Mouse (Mus musculus): ENCODE data around the gene AI597479. TPM values are rescaled to one million over a fixed set of nuclear protein-coding genes. Genes with fewer than 3 reads are reported as not detected.
A peak's percentile ranks its signal among the peaks of the same experiment; 100 is the strongest.
"Not testable (repeated sequence)": the region's sequence is repeated elsewhere in the genome, so short reads cannot be mapped to it uniquely, and the experiment has no call there.

Gene AI597479
- polyA plus RNA-seq, 1 experiment from 2014 or later, result 46.3 TPM

DNA sequence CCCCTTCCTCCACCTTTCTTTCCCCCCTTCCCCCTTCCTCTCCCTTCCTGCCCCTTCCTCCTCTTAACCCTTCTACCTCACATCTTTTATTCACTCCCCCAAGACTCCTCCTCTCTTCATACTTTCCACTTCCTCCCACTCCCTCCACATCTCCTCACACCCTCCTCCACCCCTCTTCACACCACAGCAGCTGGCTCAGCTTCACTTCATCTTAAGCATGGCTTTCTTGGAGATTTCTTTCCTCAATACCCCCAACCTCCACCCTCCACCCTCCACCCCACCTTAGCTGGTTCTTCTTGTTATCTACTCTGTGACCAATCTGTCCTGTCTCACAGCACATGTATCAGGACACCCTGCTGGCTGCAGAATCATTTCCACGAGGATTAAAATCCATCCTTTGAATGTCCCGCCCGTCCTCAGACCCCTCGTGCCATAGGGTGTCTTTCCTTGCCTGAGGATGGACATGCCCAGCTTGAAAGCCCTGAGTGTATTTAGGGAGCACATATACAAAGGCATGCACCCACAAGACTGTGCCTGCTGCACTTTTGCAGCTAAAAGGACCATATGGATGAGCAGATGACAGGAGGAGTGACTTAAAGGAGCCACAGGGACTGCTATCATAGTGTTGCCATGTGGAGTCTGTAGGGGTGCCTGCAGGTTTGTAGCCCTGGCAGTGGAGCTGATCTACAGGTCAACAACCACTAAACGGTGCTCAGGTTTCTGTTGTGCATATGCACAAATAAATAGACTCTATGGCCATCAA lies 31.9 kb downstream of the AI597479 start:
- Histone ChIP-seq H3K4me2 (replicated peaks) (no peak overlapping the region), H3K27ac (no peak overlapping the region), H3K4me3 (no peak overlapping the region), H3K9me3 (replicated peaks) (no peaks in the 10 kb centered on the region), H3K27me3 (no peaks in the 10 kb centered on the region), H3K4me1 (no peaks in the 10 kb centered on the region), H3K9ac (no peak overlapping the region), H3K36me3 (0 out of 2 replicates have a peak, but pooled peaks cover 4% of the 10 kb centered on the region)
- ATAC-seq (ENCODE audit: low FRiP score), result no peak
- 77% methylated on average over 5 of the region's 5 CpGs for WGBS

DNA sequence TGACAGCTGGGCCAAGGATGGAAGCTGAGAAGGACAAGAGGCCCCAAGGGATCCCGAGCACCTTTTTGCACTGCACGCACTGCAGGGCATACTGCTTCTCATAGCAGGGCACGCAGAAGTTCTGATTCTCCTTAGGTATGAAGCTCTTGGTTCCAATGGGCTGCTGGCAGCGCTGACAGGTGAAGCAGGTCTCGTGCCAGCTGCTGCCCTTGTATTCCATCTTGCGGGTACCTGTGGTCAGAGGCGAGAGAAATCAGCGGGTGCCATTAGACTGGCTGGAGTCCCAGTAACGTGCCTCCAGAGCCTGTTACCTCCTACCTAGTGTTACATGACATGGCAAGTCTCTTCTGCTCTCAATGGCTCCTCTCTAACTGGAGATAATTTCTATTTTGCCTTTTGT lies 33.1 kb downstream of the AI597479 start:
- H3K9ac ChIP-seq, result no peak overlapping the region
- no peak overlapping the region for H3K4me3 ChIP-seq
- no peaks in the 10 kb centered on the region for H3K27me3 ChIP-seq
- H3K36me3 ChIP-seq, result peaks cover 7% of the 10 kb centered on the region; the same call in 1 of the 2 replicates
- WGBS, result 91% methylated on average over 9 of the region's 9 CpGs
- H3K4me2 ChIP-seq (replicated peaks), result no peak overlapping the region
- H3K27ac ChIP-seq, result no peak overlapping the region
- H3K9me3 ChIP-seq (replicated peaks), result no peaks in the 10 kb centered on the region
- no peak for ATAC-seq (ENCODE audit: low FRiP score)
- H3K4me1 ChIP-seq, result no peaks in the 10 kb centered on the region

DNA sequence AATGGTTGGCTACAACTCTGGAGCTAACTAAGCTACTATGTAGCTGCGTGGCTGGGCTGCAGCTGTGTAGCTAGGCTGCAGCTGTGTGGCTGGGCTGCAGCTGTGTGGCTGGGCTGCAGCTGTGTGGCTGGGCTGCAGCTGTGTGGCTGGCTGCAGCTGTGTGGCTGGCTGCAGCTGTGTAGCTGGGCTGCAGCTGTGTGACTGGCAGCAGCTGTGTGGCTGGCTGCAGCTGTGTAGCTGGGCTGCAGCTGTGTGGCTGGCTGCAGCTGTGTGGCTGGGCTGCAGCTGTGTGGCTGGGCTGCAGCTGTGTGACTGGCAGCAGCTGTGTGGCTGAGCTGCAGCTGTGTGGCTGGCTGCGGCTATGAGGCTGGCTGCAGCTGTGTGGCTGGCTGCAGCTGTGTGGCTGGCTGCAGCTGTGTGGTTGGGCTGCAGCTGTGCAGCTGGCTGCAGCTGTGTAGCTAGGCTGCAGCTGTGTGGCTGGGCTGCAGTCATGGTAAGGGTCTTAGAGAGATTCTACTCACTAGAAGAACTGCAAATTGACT lies 38.0 kb downstream of the AI597479 start:
- not testable (repeated sequence) for H3K9me3 ChIP-seq (replicated peaks); H3K27ac ChIP-seq; H3K27me3 ChIP-seq; H3K4me2 ChIP-seq (replicated peaks); H3K9ac ChIP-seq; H3K36me3 ChIP-seq; H3K4me3 ChIP-seq; H3K4me1 ChIP-seq; ATAC-seq (ENCODE audit: low FRiP score)
- 88% methylated on average over 2 of the region's 2 CpGs for WGBS

DNA sequence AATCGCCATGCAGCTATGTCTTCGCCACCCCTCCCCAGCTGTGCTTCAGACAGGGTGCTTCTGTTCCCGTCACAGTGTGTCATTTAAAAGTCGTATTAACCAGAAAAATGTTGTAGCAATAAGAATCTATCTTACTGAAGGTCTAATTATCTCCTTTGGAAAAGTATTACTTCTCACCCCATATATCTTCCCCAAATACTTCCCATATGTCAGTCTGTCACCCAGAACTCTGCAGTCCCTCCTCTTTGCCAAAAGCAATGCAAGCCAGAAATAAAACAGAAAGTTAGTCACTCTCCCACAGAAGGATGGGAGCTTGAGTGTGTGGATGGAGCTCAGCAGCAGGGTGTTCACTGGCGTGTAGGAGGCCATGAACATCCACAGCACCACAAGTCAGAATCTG lies 38.8 kb downstream of the AI597479 start:
- WGBS, result 91% methylated on average over 5 of the region's 5 CpGs

DNA sequence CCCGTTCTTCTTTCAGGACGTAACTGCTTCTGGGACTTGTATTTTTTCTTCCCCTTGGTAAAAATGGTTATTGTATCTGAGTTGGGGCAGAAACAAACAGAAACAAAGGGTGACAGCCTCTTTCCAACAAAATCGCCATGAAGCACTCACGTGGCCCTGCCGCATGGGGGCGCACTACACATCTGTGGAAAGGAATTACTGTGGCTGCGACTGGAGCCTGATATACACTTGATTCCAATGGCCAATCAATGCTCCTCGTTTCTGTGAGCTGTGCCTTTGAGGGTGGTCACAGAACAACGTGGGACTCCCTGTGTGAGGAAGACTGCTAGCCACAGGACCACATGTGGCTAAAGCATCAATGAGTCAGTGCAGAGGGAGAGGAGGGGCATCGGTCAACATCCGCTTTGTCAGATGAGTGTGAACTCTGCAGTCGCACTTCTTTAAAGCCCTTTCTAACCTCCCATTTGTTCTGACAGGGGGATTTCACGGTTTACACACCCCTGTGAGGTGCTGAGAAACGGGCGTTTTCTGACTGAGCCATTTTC lies 39.8 kb downstream of the AI597479 start:
- Histone ChIP-seq H3K36me3 (peaks cover 5% of the 10 kb centered on the region; the same call in 1 of the 2 replicates), H3K4me2 (replicated peaks) (no peak overlapping the region), H3K4me3 (no peak overlapping the region), H3K4me1 (no peaks in the 10 kb centered on the region), H3K27ac (no peak overlapping the region), H3K9me3 (replicated peaks) (no peaks in the 10 kb centered on the region), H3K27me3 (no peaks in the 10 kb centered on the region), H3K9ac (no peak overlapping the region)
- WGBS, result 73% methylated on average over 15 of the region's 15 CpGs
- ATAC-seq (ENCODE audit: low FRiP score), result no peak

More for the DNA sequence above, 38.8 kb downstream of the AI597479 start:
- ATAC-seq (ENCODE audit: low FRiP score), result no peak
- no peaks in the 10 kb centered on the region for H3K9me3 ChIP-seq (replicated peaks)
- H3K36me3 ChIP-seq, result peaks cover 5% of the 10 kb centered on the region; the same call in 1 of the 2 replicates
- no peak overlapping the region for H3K4me3 ChIP-seq
- no peak overlapping the region for H3K27ac ChIP-seq
- H3K9ac ChIP-seq, result no peak overlapping the region
- H3K27me3 ChIP-seq, result no peaks in the 10 kb centered on the region
- no peak overlapping the region for H3K4me2 ChIP-seq (replicated peaks)
- no peaks in the 10 kb centered on the region for H3K4me1 ChIP-seq

DNA sequence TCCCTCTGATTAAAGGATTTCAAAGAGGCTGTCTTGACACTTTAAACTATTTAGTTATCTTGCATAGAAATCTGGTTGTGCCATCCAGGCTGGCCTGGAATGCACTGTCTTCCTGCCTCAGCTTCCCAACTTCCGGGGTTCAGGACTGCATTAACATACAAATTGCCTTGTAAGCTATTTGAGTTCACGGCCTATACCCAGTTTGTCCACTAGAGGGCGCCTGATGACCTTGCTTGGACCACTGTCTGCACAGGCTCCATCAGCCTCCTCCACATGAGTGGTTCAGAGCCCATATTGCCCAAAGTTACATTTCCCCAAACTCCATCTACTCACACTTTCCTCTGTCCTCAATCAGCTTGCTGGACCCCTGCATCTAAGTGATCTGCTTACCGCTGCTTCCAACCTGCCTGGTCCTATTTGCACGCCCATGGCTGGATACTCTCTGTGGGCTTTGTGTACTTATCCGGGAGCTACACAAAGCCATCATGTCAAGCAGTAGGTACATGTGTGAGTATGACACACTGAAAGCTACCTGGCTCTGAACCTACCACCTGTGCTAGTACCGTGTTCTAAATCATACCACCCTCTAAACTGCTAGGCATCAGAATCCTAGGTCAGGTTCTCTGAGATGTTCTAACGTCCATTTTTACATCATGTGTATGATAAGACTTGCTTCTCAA lies 41.2 kb downstream of the AI597479 start:
- H3K4me1 ChIP-seq, result no peaks in the 10 kb centered on the region
- 51% methylated on average over 8 of the region's 8 CpGs for WGBS

DNA sequence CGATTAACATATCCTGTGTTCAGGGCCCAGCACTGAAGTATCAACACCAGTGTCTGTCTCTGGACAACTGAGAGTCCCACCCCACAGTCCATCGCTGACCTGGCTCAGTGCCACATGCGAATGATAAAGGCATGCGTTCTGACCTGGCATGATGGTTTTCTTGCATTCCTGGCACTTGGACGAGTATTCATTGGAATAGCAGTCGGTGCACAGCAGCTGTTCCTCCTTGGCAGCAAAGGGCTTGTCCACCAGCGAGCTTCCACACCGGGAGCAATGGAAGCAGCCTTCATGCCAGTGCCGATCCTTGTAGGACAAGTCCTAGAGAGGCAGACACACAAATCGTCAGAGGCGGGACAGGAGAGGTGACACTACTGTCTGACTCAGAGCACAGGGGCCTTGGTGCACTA lies 43.0 kb downstream of the AI597479 start:
- Histone ChIP-seq H3K36me3 (peaks cover 2% of the 10 kb centered on the region; the same call in 1 of the 2 replicates), H3K9me3 (replicated peaks) (no peaks in the 10 kb centered on the region), H3K27me3 (no peaks in the 10 kb centered on the region), H3K9ac (no peak overlapping the region), H3K4me2 (replicated peaks) (no peak overlapping the region), H3K4me3 (no peak overlapping the region), H3K27ac (no peak overlapping the region), H3K4me1 (no peaks in the 10 kb centered on the region)
- 89% methylated on average over 11 of the region's 11 CpGs for WGBS
- ATAC-seq (ENCODE audit: low FRiP score), result no peak

More for the DNA sequence above, 41.2 kb downstream of the AI597479 start:
- H3K27ac ChIP-seq, result no peak overlapping the region
- H3K9me3 ChIP-seq (replicated peaks), result no peaks in the 10 kb centered on the region
- no peak overlapping the region for H3K4me2 ChIP-seq (replicated peaks)
- peaks cover 5% of the 10 kb centered on the region; the same call in 1 of the 2 replicates for H3K36me3 ChIP-seq
- no peak overlapping the region for H3K4me3 ChIP-seq
- no peak overlapping the region for H3K9ac ChIP-seq
- H3K27me3 ChIP-seq, result no peaks in the 10 kb centered on the region
- ATAC-seq (ENCODE audit: low FRiP score), result peak; percentile 76

DNA sequence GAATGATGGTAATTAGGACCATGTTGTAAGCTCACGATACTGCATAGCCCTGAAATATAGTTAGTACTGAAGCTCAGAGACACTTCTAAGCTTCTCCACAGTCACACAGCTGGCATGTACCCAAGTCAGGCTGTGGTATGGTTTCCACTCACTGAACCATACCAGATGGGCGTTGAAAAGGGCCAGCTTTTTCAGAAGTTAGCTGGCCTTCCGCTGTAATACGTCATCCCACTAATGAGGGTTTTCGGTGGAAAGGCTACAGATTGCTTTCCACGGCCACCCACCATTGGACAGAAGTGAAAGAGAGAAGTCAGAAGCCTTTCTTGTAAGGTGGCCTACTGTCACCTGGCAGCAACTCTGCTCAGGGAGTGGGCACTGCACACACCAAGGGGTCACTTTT lies 44.3 kb downstream of the AI597479 start:
- no peak for ATAC-seq (ENCODE audit: low FRiP score)
- Histone ChIP-seq H3K9me3 (replicated peaks) (no peaks in the 10 kb centered on the region), H3K4me2 (replicated peaks) (no peak overlapping the region), H3K36me3 (no peaks in the 10 kb centered on the region), H3K27me3 (no peaks in the 10 kb centered on the region), H3K4me3 (no peak overlapping the region), H3K4me1 (no peaks in the 10 kb centered on the region), H3K9ac (no peak overlapping the region), H3K27ac (no peak overlapping the region)
- 83% methylated on average over 6 of the region's 6 CpGs for WGBS

DNA sequence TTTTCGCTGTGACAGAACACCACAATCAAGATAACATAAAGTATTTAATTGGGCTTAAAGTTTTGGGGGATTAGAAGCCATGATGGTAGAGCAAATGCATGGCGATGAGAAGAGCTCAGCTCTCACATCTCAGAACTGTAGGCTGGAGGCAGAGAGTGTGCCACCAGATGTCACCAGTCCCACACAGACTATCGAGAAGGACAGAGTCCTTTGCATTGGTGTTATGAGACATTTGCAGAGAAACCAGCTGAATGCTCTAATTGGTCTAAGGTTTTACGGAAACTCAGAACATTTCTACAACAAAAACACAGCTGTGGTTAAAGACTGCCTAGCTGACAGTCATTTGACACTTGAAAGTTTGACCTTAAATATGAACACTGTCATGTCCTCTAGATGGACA lies 44.8 kb downstream of the AI597479 start:
- no peak overlapping the region for H3K9ac ChIP-seq
- WGBS, result 86% methylated on average over 4 of the region's 4 CpGs
- no peak overlapping the region for H3K4me2 ChIP-seq (replicated peaks)
- H3K4me3 ChIP-seq, result no peak overlapping the region
- no peak for ATAC-seq (ENCODE audit: low FRiP score)
- no peaks in the 10 kb centered on the region for H3K4me1 ChIP-seq
- H3K27me3 ChIP-seq, result no peaks in the 10 kb centered on the region
- H3K36me3 ChIP-seq, result no peaks in the 10 kb centered on the region
- no peak overlapping the region for H3K27ac ChIP-seq
- no peaks in the 10 kb centered on the region for H3K9me3 ChIP-seq (replicated peaks)

DNA sequence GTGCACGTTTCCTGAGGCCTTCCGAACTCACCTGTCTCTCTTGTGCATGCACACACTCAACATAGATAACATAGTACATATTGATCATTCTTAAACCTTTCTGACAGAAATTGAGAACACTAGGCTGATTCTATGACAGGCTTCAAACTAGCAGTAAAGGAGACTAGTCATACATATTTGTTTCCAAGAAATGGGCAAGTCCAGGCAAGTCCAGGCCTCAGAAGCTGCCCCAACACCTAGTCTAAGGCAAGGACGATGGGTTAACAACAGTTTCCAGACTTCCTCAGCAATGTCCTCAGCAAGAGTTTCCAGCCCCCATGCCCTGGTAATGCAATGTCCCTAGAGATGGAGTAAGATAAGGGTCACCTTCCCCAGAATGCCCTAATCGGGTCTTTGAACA lies 45.3 kb downstream of the AI597479 start:
- Histone ChIP-seq H3K27me3 (no peaks in the 10 kb centered on the region), H3K4me3 (no peak overlapping the region), H3K27ac (no peak overlapping the region), H3K9me3 (replicated peaks) (no peaks in the 10 kb centered on the region), H3K36me3 (no peaks in the 10 kb centered on the region), H3K9ac (no peak overlapping the region), H3K4me2 (replicated peaks) (no peak overlapping the region), H3K4me1 (no peaks in the 10 kb centered on the region)
- WGBS, result 91% methylated on average over 4 of the region's 4 CpGs
- no peak for ATAC-seq (ENCODE audit: low FRiP score)

DNA sequence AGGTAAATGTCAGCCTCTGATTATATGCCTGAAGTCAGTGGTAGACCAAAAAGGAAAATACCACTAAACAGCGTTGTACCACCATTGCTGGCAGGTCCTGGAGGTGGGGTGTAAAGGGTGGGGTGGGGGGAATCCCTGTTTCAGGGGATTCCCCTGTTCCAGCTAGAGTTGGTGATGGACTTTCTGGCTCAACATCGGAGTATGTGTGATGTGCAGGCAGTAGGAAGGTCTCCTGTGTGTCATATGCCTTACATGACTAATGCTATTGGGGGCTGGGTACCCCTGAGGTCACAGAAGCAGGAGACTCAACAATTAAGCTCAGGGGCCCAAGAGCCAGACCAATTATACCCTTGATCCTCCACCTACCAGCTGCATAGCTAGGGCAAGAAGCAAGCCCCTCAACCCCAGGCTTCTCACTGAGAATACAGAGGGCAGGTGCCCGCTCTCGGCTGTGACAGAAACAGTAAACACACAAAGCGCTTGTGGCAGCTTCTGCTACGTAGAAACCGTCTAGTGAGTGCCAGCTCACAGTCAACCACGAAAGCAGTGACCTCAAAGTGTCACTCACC lies 45.9 kb downstream of the AI597479 start:
- Histone ChIP-seq H3K4me3 (no peak overlapping the region), H3K4me1 (no peaks in the 10 kb centered on the region), H3K27me3 (no peaks in the 10 kb centered on the region), H3K4me2 (replicated peaks) (no peak overlapping the region), H3K9me3 (replicated peaks) (no peaks in the 10 kb centered on the region), H3K27ac (no peak overlapping the region), H3K36me3 (no peaks in the 10 kb centered on the region), H3K9ac (no peak overlapping the region)
- ATAC-seq (ENCODE audit: low FRiP score), result no peak
- WGBS, result 80% methylated on average over 8 of the region's 8 CpGs

DNA sequence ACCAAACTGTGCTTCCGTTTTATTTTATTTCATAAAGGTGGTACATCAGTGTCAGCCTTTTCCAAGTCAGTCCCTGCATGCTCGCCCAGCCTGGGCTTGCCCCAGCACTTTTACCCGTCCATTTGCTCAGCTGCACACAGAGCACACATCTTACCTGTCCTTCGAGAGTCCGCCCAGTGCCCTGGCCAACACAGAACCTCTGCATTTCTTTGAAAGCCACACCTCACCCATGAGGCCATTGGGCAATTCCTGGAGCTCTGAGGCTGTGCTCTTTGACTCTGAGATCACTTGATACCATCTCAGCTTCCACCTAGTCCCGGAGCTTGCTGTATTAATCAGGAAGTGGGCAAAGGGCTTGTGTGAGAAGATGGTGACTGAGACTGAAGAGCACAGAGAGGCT lies 46.9 kb downstream of the AI597479 start:
- Histone ChIP-seq H3K27ac (no peak overlapping the region), H3K9ac (no peak overlapping the region), H3K27me3 (no peaks in the 10 kb centered on the region), H3K9me3 (replicated peaks) (no peaks in the 10 kb centered on the region), H3K36me3 (no peaks in the 10 kb centered on the region), H3K4me1 (no peaks in the 10 kb centered on the region), H3K4me2 (replicated peaks) (no peak overlapping the region), H3K4me3 (no peak overlapping the region)
- ATAC-seq (ENCODE audit: low FRiP score), result no peak
- WGBS, result 84% methylated on average over 6 of the region's 6 CpGs
